Mouse (Mus musculus) heart, postnatal 0 days (tissue): ENCODE measurements around the gene Cdip1.

Experiments used
- CTCF ChIP-seq: IDR thresholded peaks from 2 replicates; pipeline ENCODE4 v1.5.1; 2016; ENCODE audit warnings: antibody characterized with exemption, control low read depth, low read depth
- EP300 ChIP-seq: IDR thresholded peaks from 2 replicates; pipeline ENCODE4 v1.6.1; 2016; ENCODE audit warnings: antibody characterized with exemption, low read depth

GRCm38 (mm10) chr16:4765852-4766251 lies 24.2 kb downstream of the Cdip1 start:
- TF ChIP-seq CTCF (no peak), EP300 (no peak)
